Mouse (Mus musculus): ENCODE measurements around the gene Lca5l.

- TF ChIP-seq POLR2A (IDR thresholded peaks at IDR 0.05; ENCODE audit: extremely low read depth, insufficient read depth, low read length) (no peak), CTCF (IDR thresholded peaks at IDR 0.05; ENCODE audit: extremely low read depth, insufficient read depth, low read length) (no peak)
These were observed 46.3 kb downstream of the Lca5l start for GRCm38 (mm10) chr16:96145814-96146213.

Measured in cortical plate, adult 2 months (tissue).